Mouse (Mus musculus) hindbrain, postnatal 0 days (tissue): ENCODE measurements around the gene Gca. TPM values are rescaled to one million over a fixed set of nuclear protein-coding genes. Genes with fewer than 3 reads are reported as not detected.

Experiments used
- ATAC-seq: fragments of 200-750 bp; cut with Nextera tagmentation; 2 replicates; pipeline ENCODE4 v1.8.0; 2017; ENCODE audit warnings: mild to moderate bottlenecking, moderate TSS enrichment, moderate library complexity
- DNase-seq: peaks from one replicate; pipeline ENCODE4 v3.0.0-alpha.2; 2015; ENCODE audit warnings: low spot score
- H3K27ac ChIP-seq: fragments of 300-500 bp; sonication (generic); 2 replicates; pipeline ENCODE4 v1.5.1; 2014; ENCODE audit warnings: mild to moderate bottlenecking
- H3K27me3 ChIP-seq: fragments of 300-500 bp; sonication (generic); 2 replicates; pipeline ENCODE4 v1.6.1; 2014; ENCODE audit warnings: low read length, mixed read lengths; ENCODE audit not compliant: insufficient read depth
- H3K36me3 ChIP-seq: fragments of 300-500 bp; sonication (generic); 2 replicates; pipeline ENCODE4 v1.6.1; 2014; ENCODE audit warnings: low read length, mixed read lengths; ENCODE audit not compliant: insufficient read depth
- H3K4me1 ChIP-seq: fragments of 300-500 bp; sonication (generic); 2 replicates; pipeline ENCODE4 v1.6.1; 2014; ENCODE audit warnings: antibody characterized with exemption, low read length, mixed read lengths; ENCODE audit not compliant: insufficient read depth
- H3K4me2 ChIP-seq: fragments of 300-500 bp; sonication (generic); 2 replicates; pipeline ENCODE4 v1.6.1; 2014; ENCODE audit warnings: low read depth, mild to moderate bottlenecking, low read length, moderate library complexity, mixed read lengths
- H3K4me3 ChIP-seq: fragments of 300-500 bp; sonication (generic); 2 replicates; pipeline ENCODE4 v1.5.1; 2014; ENCODE audit warnings: low read length
- H3K9ac ChIP-seq: fragments of 300-500 bp; sonication (generic); replicated peaks from 2 replicates; pipeline ENCODE4 v1.6.1; 2014; ENCODE audit warnings: mild to moderate bottlenecking, low read length, moderate library complexity, mixed read lengths
- H3K9me3 ChIP-seq: fragments of 300-500 bp; sonication (generic); 2 replicates; pipeline ENCODE4 v1.6.1; 2016; ENCODE audit warnings: low read length, mixed read lengths
- CTCF ChIP-seq: IDR thresholded peaks from 2 replicates; pipeline ENCODE4 v1.5.1; 2016; ENCODE audit warnings: antibody characterized with exemption, control low read depth, low read depth
- WGBS: fragments of 180-500 bp; shearing (Covaris S2); extraction: QIAGEN DNeasy Blood & Tissue Kit; methylation state at CpG from one replicate; pipeline ENCODE4 v1.1.7; 2014; 5-methylcytosine and 5-hydroxymethylcytosine counted together
- polyA plus RNA-seq: library from polyadenylated mRNA; unstranded; fragments of >200 nt; fragmentation: Nextera tagmentation; extraction: Ambion mirVana; gene quantifications from 2 replicates; pipeline ENCODE4 v1.2.1, GENCODE M21; 2015
- total RNA-seq: library from RNA; depleted of rRNA; stranded (reverse); fragments of >200 nt; gene quantifications from 2 replicates; pipeline ENCODE4 v1.2.3, GENCODE M21; 2014

Gca gene
- total and polyA plus RNA-seq, 2 experiments from 2014 or later = 2.7 to 4.3 TPM

- ATAC-seq = no peak
- H3K36me3 ChIP-seq = no peaks in the 10 kb centered on the region
- no peak overlapping the region for H3K4me2 ChIP-seq
- H3K9me3 ChIP-seq = no peaks in the 10 kb centered on the region
- no peak for DNase-seq
- WGBS = 87% methylated on average over 4 of the region's 4 CpGs
- no peak for TF ChIP-seq CTCF
- H3K9ac ChIP-seq = no peak overlapping the region
- H3K27me3 ChIP-seq = no peaks in the 10 kb centered on the region
- H3K27ac ChIP-seq = no peak overlapping the region
- 0 out of 2 replicates have a peak, but pooled peaks cover 2% of the 10 kb centered on the region for H3K4me1 ChIP-seq
- H3K4me3 ChIP-seq = no peak overlapping the region
Observed at GRCm38 (mm10) chr2:62651890-62652289, 12.2 kb upstream of the Gca start.

DNA sequence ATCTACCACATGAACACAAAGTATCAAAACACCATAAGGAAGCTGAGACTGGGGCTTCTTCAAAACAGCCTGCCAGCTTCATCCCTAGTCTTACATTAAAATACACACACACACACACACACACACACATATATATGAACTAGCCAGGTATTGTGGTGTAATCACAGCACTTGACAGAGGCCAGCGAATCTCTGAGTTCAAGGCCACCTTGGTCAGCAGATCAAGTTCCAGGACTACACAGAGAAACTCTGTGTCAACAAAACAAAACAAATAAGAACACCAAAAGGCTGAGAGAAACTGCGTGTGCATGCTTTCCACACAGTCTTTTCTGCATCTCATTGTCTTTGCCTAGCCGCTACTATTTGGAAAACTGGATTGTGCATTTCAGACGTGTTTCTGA, 11.6 kb upstream of the Gca start:
- WGBS = 84% methylated on average over 4 of the region's 4 CpGs
- no peaks in the 10 kb centered on the region for H3K9me3 ChIP-seq
- ATAC-seq (no peak), DNase-seq (no peak)
- H3K4me3 ChIP-seq = no peak overlapping the region
- no peaks in the 10 kb centered on the region for H3K36me3 ChIP-seq
- no peak overlapping the region for H3K9ac ChIP-seq
- no peak overlapping the region for H3K4me2 ChIP-seq
- no peaks in the 10 kb centered on the region for H3K4me1 ChIP-seq
- H3K27ac ChIP-seq = no peak overlapping the region
- TF ChIP-seq CTCF = no peak
- no peaks in the 10 kb centered on the region for H3K27me3 ChIP-seq

- peak; percentile 78 for TF ChIP-seq CTCF
- 42% methylated on average over 7 of the region's 7 CpGs for WGBS
- peak; percentile 87 for DNase-seq
Observed at GRCm38 (mm10) chr2:62654519-62655338, 9.4 kb upstream of the Gca start.

GRCm38 (mm10) chr2:62656072-62656471, 8.0 kb upstream of the Gca start:
- Histone ChIP-seq H3K4me2 (no peak overlapping the region), H3K4me1 (no peaks in the 10 kb centered on the region), H3K9ac (no peak overlapping the region), H3K36me3 (no peaks in the 10 kb centered on the region), H3K4me3 (no peak overlapping the region), H3K27me3 (no peaks in the 10 kb centered on the region), H3K9me3 (no peaks in the 10 kb centered on the region), H3K27ac (no peak overlapping the region)
- ATAC-seq (no peak), DNase-seq (no peak)
- TF ChIP-seq CTCF = no peak
- WGBS = 78% methylated on average over 1 of the region's 1 CpGs

More at GRCm38 (mm10) chr2:62654519-62655338, 9.4 kb upstream of the Gca start:
- Histone ChIP-seq H3K4me1 (no peaks in the 10 kb centered on the region), H3K4me2 (no peak overlapping the region), H3K4me3 (no peak overlapping the region), H3K9me3 (no peaks in the 10 kb centered on the region), H3K27ac (no peak overlapping the region), H3K27me3 (no peaks in the 10 kb centered on the region), H3K36me3 (no peaks in the 10 kb centered on the region), H3K9ac (no peak overlapping the region)
- peak; percentile 86 for ATAC-seq

- H3K9me3 ChIP-seq = no peaks in the 10 kb centered on the region
- TF ChIP-seq CTCF = no peak; the same call in 1 of the 2 replicates
- H3K9ac ChIP-seq = no peak overlapping the region
- H3K36me3 ChIP-seq = no peaks in the 10 kb centered on the region
- ATAC-seq = no peak
- H3K4me2 ChIP-seq = no peak overlapping the region
- H3K27ac ChIP-seq = no peak overlapping the region
- no peaks in the 10 kb centered on the region for H3K27me3 ChIP-seq
- WGBS = 52% methylated on average over 6 of the region's 6 CpGs
- H3K4me1 ChIP-seq = no peaks in the 10 kb centered on the region
- H3K4me3 ChIP-seq = no peak overlapping the region
- no peak for DNase-seq
Observed at GRCm38 (mm10) chr2:62660565-62660964, 3.5 kb upstream of the Gca start.

GRCm38 (mm10) chr2:62662560-62662959, 1.5 kb upstream of the Gca start:
- Histone ChIP-seq H3K4me2 (no peak overlapping the region), H3K27ac (no peak overlapping the region), H3K27me3 (no peaks in the 10 kb centered on the region), H3K9ac (no peak overlapping the region), H3K4me3 (no peak overlapping the region), H3K9me3 (no peaks in the 10 kb centered on the region), H3K36me3 (no peaks in the 10 kb centered on the region), H3K4me1 (no peaks in the 10 kb centered on the region)
- WGBS = 72% methylated on average over 3 of the region's 3 CpGs
- TF ChIP-seq CTCF = no peak
- ATAC-seq (no peak), DNase-seq (no peak)

GRCm38 (mm10) chr2:62664839-62665238, 754 bp downstream of the Gca start:
- TF ChIP-seq CTCF = no peak
- no peak for ATAC-seq
- 66% methylated on average over 7 of the region's 7 CpGs for WGBS

More at GRCm38 (mm10) chr2:62664839-62665238, 754 bp downstream of the Gca start:
- H3K9me3 ChIP-seq = no peaks in the 10 kb centered on the region
- no peaks in the 10 kb centered on the region for H3K4me1 ChIP-seq
- no peak for DNase-seq
- peak overlapping the region; percentile 91 for H3K4me2 ChIP-seq
- H3K9ac ChIP-seq = no peak overlapping the region; the same call in 1 of the 2 replicates
- H3K36me3 ChIP-seq = no peaks in the 10 kb centered on the region
- H3K4me3 ChIP-seq = peak overlapping the region; percentile 70
- H3K27me3 ChIP-seq = no peaks in the 10 kb centered on the region
- H3K27ac ChIP-seq = no peak overlapping the region
